Mouse (Mus musculus) thymus, postnatal 14 days (tissue): ENCODE results near the gene Psma5.

ENCODE experiments used
- DNase-seq: peaks from one replicate; pipeline ENCODE4 v3.0.0; 2021

The Psma5 gene

GRCm38 (mm10) chr3:108282401-108283240 lies 25.9 kb downstream of the Psma5 start:
- DNase-seq, result peak; percentile 44

GRCm38 (mm10) chr3:108283241-108283561 lies 26.5 kb downstream of the Psma5 start:
- DNase-seq, result no peak

- peak; percentile 87 for DNase-seq
Observed at GRCm38 (mm10) chr3:108283781-108284601, 27.3 kb downstream of the Psma5 start, which contains the start of gene Sort1. Gene Sort1, plus strand, starts transcription at chr3:108284082.

- no peak for DNase-seq
Observed at GRCm38 (mm10) chr3:108285078-108285711, 28.5 kb downstream of the Psma5 start.

GRCm38 (mm10) chr3:108286671-108287439 lies 30.1 kb downstream of the Psma5 start:
- DNase-seq, result no peak

- no peak for DNase-seq
Observed at GRCm38 (mm10) chr3:108287811-108288805, 31.4 kb downstream of the Psma5 start.

GRCm38 (mm10) chr3:108289311-108290130 lies 32.8 kb downstream of the Psma5 start:
- no peak for DNase-seq

- DNase-seq, result no peak
Observed at GRCm38 (mm10) chr3:108291036-108291799, 34.5 kb downstream of the Psma5 start.

- DNase-seq, result no peak
Observed at GRCm38 (mm10) chr3:108294398-108294797, 37.7 kb downstream of the Psma5 start.

GRCm38 (mm10) chr3:108295379-108296219 lies 38.9 kb downstream of the Psma5 start:
- DNase-seq, result no peak

GRCm38 (mm10) chr3:108296220-108297049 lies 39.7 kb downstream of the Psma5 start:
- peak; percentile 16 for DNase-seq

- DNase-seq, result no peak
Observed at GRCm38 (mm10) chr3:108297050-108297419, 40.3 kb downstream of the Psma5 start.

- no peak for DNase-seq
Observed at GRCm38 (mm10) chr3:108297603-108298553, 41.2 kb downstream of the Psma5 start.

- DNase-seq, result no peak
Observed at GRCm38 (mm10) chr3:108300455-108301030, 43.8 kb downstream of the Psma5 start.

- DNase-seq, result no peak
Observed at GRCm38 (mm10) chr3:108303683-108304082, 47.0 kb downstream of the Psma5 start.

GRCm38 (mm10) chr3:108304747-108305146 lies 48.0 kb downstream of the Psma5 start:
- DNase-seq, result no peak
